Mouse (Mus musculus): ENCODE measurements at regions not wholly inside any gene's neighbourhood (a gene's known extent, or its start where the extent isn't known, plus 50 kb on each side); places are given as distances from the start of the nearest gene placed in this dataset.
A peak's percentile ranks its signal among the peaks of the same experiment; 100 is the strongest.

GRCm38 (mm10) chr15:69483096-69483495 lies 2982.4 kb upstream of the Lrrc6 start:
- Histone ChIP-seq H3K36me3 (no peaks in the 10 kb centered on the region), H3K4me1 (replicated peaks) (no peaks in the 10 kb centered on the region), H3K9me3 (no peaks in the 10 kb centered on the region), H3K27ac (no peak overlapping the region), H3K9ac (no peak overlapping the region), H3K4me2 (replicated peaks) (no peak overlapping the region), H3K4me3 (replicated peaks) (no peak overlapping the region), H3K27me3 (replicated peaks) (no peaks in the 10 kb centered on the region)
- 57% methylated on average over 2 of the region's 2 CpGs for WGBS
- ATAC-seq: no peak

GRCm38 (mm10) chr15:69481087-69481486 lies 2980.4 kb upstream of the Lrrc6 start:
- no peaks in the 10 kb centered on the region for H3K4me1 ChIP-seq (replicated peaks)
- H3K9me3 ChIP-seq: no peaks in the 10 kb centered on the region
- H3K27me3 ChIP-seq (replicated peaks): no peaks in the 10 kb centered on the region
- no peaks in the 10 kb centered on the region for H3K36me3 ChIP-seq
- no peak overlapping the region for H3K27ac ChIP-seq
- H3K4me3 ChIP-seq (replicated peaks): no peak overlapping the region
- no peak overlapping the region for H3K4me2 ChIP-seq (replicated peaks)
- no peak for ATAC-seq
- H3K9ac ChIP-seq: no peak overlapping the region
- 49% methylated on average over 3 of the region's 3 CpGs for WGBS

GRCm38 (mm10) chr15:69477050-69477449 lies 2976.3 kb upstream of the Lrrc6 start:
- no peak overlapping the region for H3K4me2 ChIP-seq (replicated peaks)
- H3K4me3 ChIP-seq (replicated peaks): no peak overlapping the region
- no peak overlapping the region for H3K9ac ChIP-seq
- no peaks in the 10 kb centered on the region for H3K27me3 ChIP-seq (replicated peaks)
- H3K27ac ChIP-seq: no peak overlapping the region
- H3K36me3 ChIP-seq: no peaks in the 10 kb centered on the region
- no peak for ATAC-seq
- H3K9me3 ChIP-seq: no peaks in the 10 kb centered on the region
- H3K4me1 ChIP-seq (replicated peaks): no peaks in the 10 kb centered on the region
- 78% methylated on average over 3 of the region's 3 CpGs for WGBS

- Histone ChIP-seq H3K9ac (no peak overlapping the region), H3K4me2 (replicated peaks) (no peak overlapping the region), H3K9me3 (no peaks in the 10 kb centered on the region), H3K36me3 (no peaks in the 10 kb centered on the region), H3K4me1 (replicated peaks) (no peaks in the 10 kb centered on the region), H3K4me3 (replicated peaks) (no peak overlapping the region), H3K27me3 (replicated peaks) (no peaks in the 10 kb centered on the region), H3K27ac (no peak overlapping the region)
- no peak for ATAC-seq
- WGBS: 55% methylated on average over 1 of the region's 1 CpGs
These were observed 2968.9 kb upstream of the Lrrc6 start for GRCm38 (mm10) chr15:69469566-69469965.

GRCm38 (mm10) chr15:69460581-69461194 lies 2960.0 kb upstream of the Lrrc6 start:
- Histone ChIP-seq H3K36me3 (no peaks in the 10 kb centered on the region), H3K4me1 (replicated peaks) (no peaks in the 10 kb centered on the region), H3K4me3 (replicated peaks) (no peak overlapping the region), H3K27ac (no peak overlapping the region), H3K9me3 (no peaks in the 10 kb centered on the region), H3K27me3 (replicated peaks) (no peaks in the 10 kb centered on the region), H3K4me2 (replicated peaks) (no peak overlapping the region), H3K9ac (no peak overlapping the region)
- ATAC-seq: peak; percentile 91
- WGBS: 39% methylated on average over 2 of the region's 2 CpGs

- Histone ChIP-seq H3K27ac (no peak overlapping the region), H3K9me3 (no peaks in the 10 kb centered on the region), H3K27me3 (replicated peaks) (no peaks in the 10 kb centered on the region), H3K4me1 (replicated peaks) (no peaks in the 10 kb centered on the region), H3K4me3 (replicated peaks) (no peak overlapping the region), H3K36me3 (no peaks in the 10 kb centered on the region), H3K9ac (no peak overlapping the region), H3K4me2 (replicated peaks) (no peak overlapping the region)
- ATAC-seq: no peak
- WGBS: 57% methylated on average over 4 of the region's 4 CpGs
These were observed 2956.8 kb upstream of the Lrrc6 start for GRCm38 (mm10) chr15:69457473-69457872.

GRCm38 (mm10) chr15:69456191-69456770 lies 2955.6 kb upstream of the Lrrc6 start:
- H3K27ac ChIP-seq: no peak overlapping the region
- no peak overlapping the region for H3K4me3 ChIP-seq (replicated peaks)
- 83% methylated on average over 4 of the region's 4 CpGs for WGBS
- H3K27me3 ChIP-seq (replicated peaks): no peaks in the 10 kb centered on the region
- no peak overlapping the region for H3K9ac ChIP-seq
- no peak overlapping the region for H3K4me2 ChIP-seq (replicated peaks)
- no peak for ATAC-seq
- no peaks in the 10 kb centered on the region for H3K4me1 ChIP-seq (replicated peaks)
- H3K36me3 ChIP-seq: no peaks in the 10 kb centered on the region
- H3K9me3 ChIP-seq: no peaks in the 10 kb centered on the region

GRCm38 (mm10) chr15:69441008-69441407 lies 2940.3 kb upstream of the Lrrc6 start:
- Histone ChIP-seq H3K27ac (no peak overlapping the region), H3K4me1 (replicated peaks) (no peaks in the 10 kb centered on the region), H3K27me3 (replicated peaks) (no peaks in the 10 kb centered on the region), H3K4me2 (replicated peaks) (no peak overlapping the region), H3K36me3 (no peaks in the 10 kb centered on the region), H3K9ac (no peak overlapping the region), H3K9me3 (no peaks in the 10 kb centered on the region), H3K4me3 (replicated peaks) (no peak overlapping the region)
- WGBS: 83% methylated on average over 3 of the region's 3 CpGs
- ATAC-seq: no peak

GRCm38 (mm10) chr15:69413531-69414011 lies 2912.9 kb upstream of the Lrrc6 start:
- H3K4me3 ChIP-seq (replicated peaks): no peak overlapping the region
- 91% methylated on average over 1 of the region's 1 CpGs for WGBS
- H3K9ac ChIP-seq: no peak overlapping the region
- no peak for ATAC-seq
- no peaks in the 10 kb centered on the region for H3K36me3 ChIP-seq
- H3K9me3 ChIP-seq: no peaks in the 10 kb centered on the region
- no peak overlapping the region for H3K27ac ChIP-seq
- no peaks in the 10 kb centered on the region for H3K4me1 ChIP-seq (replicated peaks)
- no peaks in the 10 kb centered on the region for H3K27me3 ChIP-seq (replicated peaks)
- H3K4me2 ChIP-seq (replicated peaks): no peak overlapping the region

- no peak for ATAC-seq
- Histone ChIP-seq H3K4me3 (replicated peaks) (no peak overlapping the region), H3K9me3 (no peaks in the 10 kb centered on the region), H3K4me2 (replicated peaks) (no peak overlapping the region), H3K27me3 (replicated peaks) (no peaks in the 10 kb centered on the region), H3K9ac (no peak overlapping the region), H3K27ac (no peak overlapping the region), H3K36me3 (no peaks in the 10 kb centered on the region), H3K4me1 (replicated peaks) (no peaks in the 10 kb centered on the region)
- WGBS: 81% methylated on average over 4 of the region's 4 CpGs
These were observed 2888.9 kb upstream of the Lrrc6 start for GRCm38 (mm10) chr15:69389575-69389974.

- Histone ChIP-seq H3K4me1 (replicated peaks) (no peaks in the 10 kb centered on the region), H3K4me2 (replicated peaks) (no peak overlapping the region), H3K27me3 (replicated peaks) (no peaks in the 10 kb centered on the region), H3K9me3 (no peaks in the 10 kb centered on the region), H3K27ac (no peak overlapping the region), H3K9ac (no peak overlapping the region), H3K36me3 (no peaks in the 10 kb centered on the region), H3K4me3 (replicated peaks) (no peak overlapping the region)
- ATAC-seq: no peak
These were observed 2886.8 kb upstream of the Lrrc6 start for GRCm38 (mm10) chr15:69387466-69387865.

GRCm38 (mm10) chr15:69365440-69365839 lies 2864.7 kb upstream of the Lrrc6 start:
- no peaks in the 10 kb centered on the region for H3K27me3 ChIP-seq (replicated peaks)
- no peak for ATAC-seq
- no peaks in the 10 kb centered on the region for H3K36me3 ChIP-seq
- no peak overlapping the region for H3K4me2 ChIP-seq (replicated peaks)
- no peak overlapping the region for H3K27ac ChIP-seq
- H3K4me3 ChIP-seq (replicated peaks): no peak overlapping the region
- no peaks in the 10 kb centered on the region for H3K9me3 ChIP-seq
- H3K9ac ChIP-seq: no peak overlapping the region
- H3K4me1 ChIP-seq (replicated peaks): no peaks in the 10 kb centered on the region

- Histone ChIP-seq H3K4me1 (replicated peaks) (no peaks in the 10 kb centered on the region), H3K36me3 (no peaks in the 10 kb centered on the region), H3K4me2 (replicated peaks) (no peak overlapping the region), H3K9me3 (no peaks in the 10 kb centered on the region), H3K9ac (no peak overlapping the region), H3K27me3 (replicated peaks) (no peaks in the 10 kb centered on the region), H3K27ac (no peak overlapping the region), H3K4me3 (replicated peaks) (no peak overlapping the region)
- no peak for ATAC-seq
- 91% methylated on average over 7 of the region's 7 CpGs for WGBS
These were observed 2849.5 kb upstream of the Lrrc6 start for GRCm38 (mm10) chr15:69350053-69350739.

Measured in intestine, embryonic 15.5 days (tissue).